Mouse (Mus musculus) embryonic facial prominence, embryonic 11.5 days (tissue): Measurements from ENCODE around the gene Adarb2. TPM values are rescaled to one million over a fixed set of nuclear protein-coding genes. Genes with fewer than 3 reads are reported as not detected.
A peak's percentile ranks its signal among the peaks of the same experiment; 100 is the strongest.

Experiments
- ATAC-seq: fragments of 200-750 bp; cut with Nextera tagmentation; replicated peaks from 2 replicates; pipeline ENCODE4 v1.8.0; 2017; ENCODE audit warnings: low read depth; ENCODE audit not compliant: insufficient number of reproducible peaks, low FRiP score, low TSS enrichment
- DNase-seq: peaks from one replicate; pipeline ENCODE4 v3.0.0-alpha.2; 2015; ENCODE audit warnings: low spot score
- H3K27ac ChIP-seq: fragments of 300-500 bp; sonication (generic); replicated peaks from 2 replicates; pipeline ENCODE4 v1.5.1; 2014; ENCODE audit warnings: mild to moderate bottlenecking, low read depth, low read length, control low read depth
- H3K27me3 ChIP-seq: fragments of 300-500 bp; sonication (generic); 2 replicates; pipeline ENCODE4 v1.6.1; 2014; ENCODE audit warnings: mild to moderate bottlenecking, low read length, moderate library complexity, mixed read lengths; ENCODE audit not compliant: control insufficient read depth, insufficient read depth
- H3K36me3 ChIP-seq: fragments of 300-500 bp; sonication (generic); replicated peaks from 2 replicates; pipeline ENCODE4 v1.6.1; 2014; ENCODE audit warnings: low read depth, mild to moderate bottlenecking, low read length, moderate library complexity, mixed read lengths; ENCODE audit not compliant: control insufficient read depth, insufficient read depth
- H3K4me1 ChIP-seq: fragments of 300-500 bp; sonication (generic); 2 replicates; pipeline ENCODE4 v1.6.1; 2014; ENCODE audit warnings: low read length, mixed read lengths; ENCODE audit not compliant: control insufficient read depth, insufficient read depth
- H3K4me2 ChIP-seq: fragments of 300-500 bp; sonication (generic); 2 replicates; pipeline ENCODE4 v1.6.1; 2014; ENCODE audit warnings: low read depth, mild to moderate bottlenecking, control low read depth, low read length, moderate library complexity
- H3K4me3 ChIP-seq: fragments of 300-500 bp; sonication (generic); 2 replicates; pipeline ENCODE4 v1.5.1; 2014; ENCODE audit warnings: low read depth, low read length, control low read depth
- H3K9ac ChIP-seq: fragments of 300-500 bp; sonication (generic); replicated peaks from 2 replicates; pipeline ENCODE4 v1.6.1; 2014; ENCODE audit warnings: mild to moderate bottlenecking, control low read depth, low read length
- H3K9me3 ChIP-seq: fragments of 300-500 bp; sonication (generic); replicated peaks from 2 replicates; pipeline ENCODE4 v1.6.1; 2016; ENCODE audit warnings: mild to moderate bottlenecking, low read length, inconsistent platforms, mixed read lengths; ENCODE audit not compliant: control insufficient read depth
- WGBS: fragments of 180-500 bp; shearing (Covaris S2); extraction: QIAGEN DNeasy Blood & Tissue Kit; methylation state at CpG from one replicate; pipeline ENCODE4 v1.1.7; 2014; 5-methylcytosine and 5-hydroxymethylcytosine counted together
- polyA plus RNA-seq: library from polyadenylated mRNA; unstranded; fragments of >200 nt; fragmentation: Nextera tagmentation; extraction: Ambion mirVana; gene quantifications from 2 replicates; pipeline ENCODE4 v1.2.1, GENCODE M21; 2014

Gene Adarb2
- polyA plus RNA-seq, 1 experiment from 2014 or later = 1.8 TPM

DNA sequence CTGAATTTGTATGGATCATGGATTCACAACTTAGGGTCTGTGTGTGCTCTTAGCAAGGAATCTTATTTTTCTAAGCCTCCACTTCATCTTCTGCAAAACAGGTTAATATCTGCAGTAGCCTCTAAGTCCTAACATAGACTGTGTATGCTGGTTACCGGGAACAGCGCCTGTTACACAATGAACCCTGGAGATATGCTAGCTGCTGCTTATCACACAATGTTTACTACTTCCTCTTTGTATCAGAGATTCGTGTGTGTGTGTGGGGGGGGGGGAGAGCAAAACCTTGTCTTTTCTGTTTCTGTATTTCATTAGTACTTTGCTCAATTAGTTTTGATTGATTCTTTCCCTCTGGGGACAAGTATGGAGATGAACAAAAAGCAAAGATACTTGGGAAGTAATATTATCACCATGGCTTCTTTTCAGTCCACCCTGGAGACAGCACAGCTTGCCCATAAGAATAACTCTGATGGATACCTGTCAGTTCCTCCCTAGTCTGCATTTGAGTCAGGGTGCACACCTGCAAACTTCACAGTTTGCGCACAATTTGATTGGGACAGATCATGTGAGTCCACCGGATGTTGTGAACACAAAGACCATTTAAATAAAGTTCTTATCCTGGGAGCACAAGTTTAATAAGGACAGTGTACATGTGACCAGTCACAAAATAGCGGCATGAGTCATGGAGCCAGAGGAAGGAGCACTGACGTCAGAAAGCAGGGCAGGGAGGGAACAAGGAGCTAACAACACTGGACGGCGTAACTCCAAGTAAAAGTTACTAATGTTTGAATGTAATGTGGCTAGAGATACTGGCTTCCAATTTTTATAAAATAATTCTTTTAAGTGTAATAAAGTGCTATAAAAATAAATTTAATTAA is 442.4 kb downstream of the Adarb2 start:
- H3K27ac ChIP-seq = no peak overlapping the region
- H3K4me2 ChIP-seq = no peak overlapping the region
- no peak for ATAC-seq
- no peaks in the 10 kb centered on the region for H3K27me3 ChIP-seq
- DNase-seq = no peak
- WGBS = 82% methylated on average over 9 of the region's 9 CpGs
- H3K36me3 ChIP-seq = no peaks in the 10 kb centered on the region
- no peak overlapping the region for H3K4me3 ChIP-seq
- no peaks in the 10 kb centered on the region for H3K9me3 ChIP-seq
- no peaks in the 10 kb centered on the region for H3K4me1 ChIP-seq
- H3K9ac ChIP-seq = no peak overlapping the region

DNA sequence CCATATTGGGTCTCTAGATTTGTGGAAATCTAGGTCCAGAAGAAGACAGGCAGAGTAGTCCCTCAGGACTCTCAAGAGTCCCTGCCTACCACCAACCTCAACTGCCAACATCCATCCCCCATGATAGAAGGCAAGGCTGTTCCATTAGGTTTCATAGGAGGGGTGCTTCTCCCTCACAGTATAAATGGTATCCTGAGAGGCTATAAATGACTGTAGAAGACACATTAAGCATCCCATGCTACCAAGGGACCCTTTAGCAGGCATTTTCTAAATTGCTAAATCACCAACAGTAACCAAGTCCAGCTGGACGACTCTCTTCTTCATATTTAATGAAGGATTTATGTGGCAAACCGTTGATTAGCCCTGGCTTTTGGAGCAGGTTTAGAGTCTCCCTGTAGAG is 446.6 kb downstream of the Adarb2 start:
- ATAC-seq (no peak), DNase-seq (no peak)
- Histone ChIP-seq H3K9ac (no peak overlapping the region), H3K27me3 (no peaks in the 10 kb centered on the region), H3K4me3 (no peak overlapping the region), H3K36me3 (no peaks in the 10 kb centered on the region), H3K27ac (no peak overlapping the region), H3K9me3 (no peaks in the 10 kb centered on the region), H3K4me1 (no peaks in the 10 kb centered on the region), H3K4me2 (no peak overlapping the region)
- 66% methylated on average over 2 of the region's 2 CpGs for WGBS

- Histone ChIP-seq H3K4me1 (no peaks in the 10 kb centered on the region), H3K4me3 (no peak overlapping the region), H3K27ac (no peak overlapping the region), H3K4me2 (no peak overlapping the region), H3K36me3 (no peaks in the 10 kb centered on the region), H3K9ac (no peak overlapping the region), H3K27me3 (no peaks in the 10 kb centered on the region), H3K9me3 (no peaks in the 10 kb centered on the region)
- WGBS = 89% methylated on average over 9 of the region's 9 CpGs
- DNase-seq (no peak), ATAC-seq (0 out of 2 replicates have a peak, but pooled peaks have one; percentile 52)
Observed at GRCm38 (mm10) chr13:8664615-8665240, 462.1 kb downstream of the Adarb2 start.

GRCm38 (mm10) chr13:8677174-8677573 is 474.5 kb downstream of the Adarb2 start:
- Histone ChIP-seq H3K27me3 (no peaks in the 10 kb centered on the region), H3K4me2 (no peak overlapping the region), H3K27ac (no peak overlapping the region), H3K4me1 (no peaks in the 10 kb centered on the region), H3K36me3 (no peaks in the 10 kb centered on the region), H3K9me3 (no peaks in the 10 kb centered on the region), H3K9ac (no peak overlapping the region), H3K4me3 (no peak overlapping the region)
- WGBS = 77% methylated on average over 5 of the region's 5 CpGs
- no peak for DNase-seq
- ATAC-seq = no peak

- Histone ChIP-seq H3K36me3 (no peaks in the 10 kb centered on the region), H3K9me3 (no peaks in the 10 kb centered on the region), H3K4me2 (no peak overlapping the region), H3K9ac (no peak overlapping the region), H3K4me3 (no peak overlapping the region), H3K27ac (no peak overlapping the region), H3K4me1 (no peaks in the 10 kb centered on the region), H3K27me3 (no peaks in the 10 kb centered on the region)
- no peak for DNase-seq
- no peak for ATAC-seq
- WGBS = 81% methylated on average over 9 of the region's 9 CpGs
Observed at GRCm38 (mm10) chr13:8680470-8681129, 477.9 kb downstream of the Adarb2 start.

DNA sequence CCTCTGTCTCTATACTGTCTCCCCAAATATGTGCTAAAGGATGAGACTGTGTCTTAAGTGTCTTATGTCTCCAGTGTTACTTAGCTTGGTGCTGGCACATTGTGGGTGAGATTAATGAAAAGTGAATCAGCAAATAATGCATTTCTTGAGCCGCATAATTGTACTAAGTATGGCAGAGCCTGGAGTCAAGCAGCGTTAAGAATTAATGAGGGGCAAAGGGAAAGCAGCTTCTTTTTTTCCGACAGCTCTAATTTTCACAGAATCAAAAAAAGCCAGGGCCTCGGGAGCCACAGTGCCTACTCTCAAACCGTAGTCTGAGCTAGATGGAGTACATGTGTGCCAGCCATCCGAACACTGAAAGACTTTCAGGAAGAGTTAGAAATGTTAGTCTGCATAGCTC is 488.8 kb downstream of the Adarb2 start:
- Histone ChIP-seq H3K36me3 (no peaks in the 10 kb centered on the region), H3K27ac (no peak overlapping the region), H3K9me3 (no peaks in the 10 kb centered on the region), H3K4me3 (no peak overlapping the region), H3K9ac (no peak overlapping the region), H3K4me1 (no peaks in the 10 kb centered on the region), H3K4me2 (no peak overlapping the region), H3K27me3 (no peaks in the 10 kb centered on the region)
- ATAC-seq (no peak), DNase-seq (no peak)
- WGBS = 72% methylated on average over 6 of the region's 6 CpGs

DNA sequence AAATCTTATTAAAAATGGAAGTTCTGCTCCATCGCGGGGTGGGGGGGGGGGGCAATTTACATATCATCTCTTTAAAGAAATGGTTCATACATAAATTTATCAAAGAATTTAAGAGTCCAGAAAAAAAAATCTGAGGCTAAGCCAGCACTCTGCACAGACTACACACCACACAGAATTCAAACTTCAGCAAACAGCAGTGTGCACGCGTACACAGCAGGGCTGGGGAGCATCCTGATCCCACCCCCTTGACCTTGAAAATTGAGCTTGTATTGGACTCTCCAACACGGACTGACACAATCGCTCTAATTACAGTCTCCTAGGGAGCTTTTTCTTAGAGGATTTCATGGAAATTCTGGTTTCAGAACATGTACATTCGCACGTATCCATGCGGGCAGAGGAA is 490.1 kb downstream of the Adarb2 start:
- no peak overlapping the region for H3K27ac ChIP-seq
- ATAC-seq = no peak

GRCm38 (mm10) chr13:8698451-8698850 is 495.8 kb downstream of the Adarb2 start:
- 95% methylated on average over 5 of the region's 5 CpGs for WGBS
- Histone ChIP-seq H3K4me3 (no peak overlapping the region), H3K4me1 (no peaks in the 10 kb centered on the region)

More for the DNA sequence above, 490.1 kb downstream of the Adarb2 start:
- 69% methylated on average over 9 of the region's 9 CpGs for WGBS
- Histone ChIP-seq H3K4me1 (no peaks in the 10 kb centered on the region), H3K4me3 (no peak overlapping the region), H3K9me3 (no peaks in the 10 kb centered on the region), H3K36me3 (no peaks in the 10 kb centered on the region), H3K4me2 (no peak overlapping the region), H3K9ac (no peak overlapping the region), H3K27me3 (no peaks in the 10 kb centered on the region)
- DNase-seq = no peak

More at GRCm38 (mm10) chr13:8698451-8698850, 495.8 kb downstream of the Adarb2 start:
- H3K9me3 ChIP-seq = no peaks in the 10 kb centered on the region
- H3K27ac ChIP-seq = no peak overlapping the region
- no peak overlapping the region for H3K9ac ChIP-seq
- H3K27me3 ChIP-seq = no peaks in the 10 kb centered on the region
- no peak for ATAC-seq
- no peak overlapping the region for H3K4me2 ChIP-seq
- DNase-seq = no peak
- no peaks in the 10 kb centered on the region for H3K36me3 ChIP-seq
